Mouse (Mus musculus): ENCODE data around the gene Spag9. TPM values are rescaled to one million over a fixed set of nuclear protein-coding genes. Genes with fewer than 3 reads are reported as not detected.

Spag9 gene
- polyA plus RNA-seq, 1 experiment from 2014 or later = 87.4 TPM

GRCm38 (mm10) chr11:93965391-93965790 is 30.5 kb upstream of the Spag9 start:
- Histone ChIP-seq H3K27me3 (replicated peaks; ENCODE audit: insufficient read depth, low read length) (no peaks in the 10 kb centered on the region), H3K4me2 (replicated peaks; ENCODE audit: low read depth, low read length) (no peak overlapping the region), H3K27ac (ENCODE audit: low read length) (no peak overlapping the region), H3K4me1 (ENCODE audit: insufficient read depth, low read depth, low read length) (no peaks in the 10 kb centered on the region), H3K4me3 (ENCODE audit: low read depth, low read length) (no peak overlapping the region), H3K9ac (replicated peaks; ENCODE audit: low read depth) (no peak overlapping the region), H3K36me3 (ENCODE audit: insufficient read depth, low read length) (no peaks in the 10 kb centered on the region; the same call in 1 of the 2 replicates), H3K9me3 (ENCODE audit: low read length) (no peaks in the 10 kb centered on the region)
- TF ChIP-seq EP300 (IDR thresholded peaks at IDR 0.05) = no peak
- TF ChIP-seq CTCF (IDR thresholded peaks at IDR 0.05) = no peak
- ATAC-seq (no peak), DNase-seq (ENCODE audit: low spot score) (no peak)
- 91% methylated on average over 6 of the region's 6 CpGs for WGBS

GRCm38 (mm10) chr11:93967381-93967780 is 28.5 kb upstream of the Spag9 start:
- 2% methylated on average over 11 of the region's 11 CpGs for WGBS
- TF ChIP-seq CTCF (IDR thresholded peaks at IDR 0.05) = no peak
- TF ChIP-seq EP300 (IDR thresholded peaks at IDR 0.05) = no peak

GRCm38 (mm10) chr11:93968005-93968847 is 27.7 kb upstream of the Spag9 start, which contains the start of the genes Gm20390 and Nme1:
Gene Gm20390 (minus strand): TSS chr11:93968293.
Gene Nme1 (minus strand): TSS chr11:93968521.
- ATAC-seq = peak; percentile 98
- Histone ChIP-seq H3K9me3 (ENCODE audit: low read length) (no peaks in the 10 kb centered on the region), H3K4me2 (replicated peaks; ENCODE audit: low read depth, low read length) (peak within 1 kb of the TSS; percentile 82)

More at GRCm38 (mm10) chr11:93967381-93967780, 28.5 kb upstream of the Spag9 start:
- no peaks in the 10 kb centered on the region for H3K27me3 ChIP-seq (replicated peaks; ENCODE audit: insufficient read depth, low read length)
- peak overlapping the region; percentile 82 for H3K4me2 ChIP-seq (replicated peaks; ENCODE audit: low read depth, low read length)
- H3K36me3 ChIP-seq (ENCODE audit: insufficient read depth, low read length) = no peaks in the 10 kb centered on the region
- 0 out of 2 replicates have a peak overlapping the region, but pooled peaks have one; percentile 73 for H3K27ac ChIP-seq (ENCODE audit: low read length)
- H3K9me3 ChIP-seq (ENCODE audit: low read length) = no peaks in the 10 kb centered on the region
- ATAC-seq = no peak
- H3K9ac ChIP-seq (replicated peaks; ENCODE audit: low read depth) = peak overlapping the region; percentile 54; the same call in 1 of the 2 replicates
- no peaks in the 10 kb centered on the region for H3K4me1 ChIP-seq (ENCODE audit: insufficient read depth, low read depth, low read length)
- DNase-seq (ENCODE audit: low spot score) = no peak
- peak overlapping the region; percentile 70 for H3K4me3 ChIP-seq (ENCODE audit: low read depth, low read length)

GRCm38 (mm10) chr11:93968848-93969128 is 27.1 kb upstream of the Spag9 start:
- Histone ChIP-seq H3K36me3 (ENCODE audit: insufficient read depth, low read length) (no peaks in the 10 kb centered on the region), H3K9me3 (ENCODE audit: low read length) (no peaks in the 10 kb centered on the region), H3K4me1 (ENCODE audit: insufficient read depth, low read depth, low read length) (no peaks in the 10 kb centered on the region), H3K9ac (replicated peaks; ENCODE audit: low read depth) (no peak overlapping the region), H3K4me3 (ENCODE audit: low read depth, low read length) (no peak overlapping the region), H3K4me2 (replicated peaks; ENCODE audit: low read depth, low read length) (peak overlapping the region; percentile 37), H3K27ac (ENCODE audit: low read length) (peak overlapping the region; percentile 34; the same call in 1 of the 2 replicates), H3K27me3 (replicated peaks; ENCODE audit: insufficient read depth, low read length) (no peaks in the 10 kb centered on the region)
- 33% methylated on average over 6 of the region's 6 CpGs for WGBS
- TF ChIP-seq EP300 (IDR thresholded peaks at IDR 0.05) = no peak
- no peak for TF ChIP-seq CTCF (IDR thresholded peaks at IDR 0.05)
- DNase-seq (ENCODE audit: low spot score) (no peak), ATAC-seq (no peak)

More at GRCm38 (mm10) chr11:93968005-93968847, 27.7 kb upstream of the Spag9 start, which contains the start of the genes Gm20390 and Nme1:
- peak; percentile 94 for TF ChIP-seq CTCF (IDR thresholded peaks at IDR 0.05)
- TF ChIP-seq EP300 (IDR thresholded peaks at IDR 0.05) = peak; percentile 94
- WGBS = under 1% methylated on average over 40 of the region's 40 CpGs
- H3K4me3 ChIP-seq (ENCODE audit: low read depth, low read length) = peak within 1 kb of the TSS; percentile 70
- H3K27me3 ChIP-seq (replicated peaks; ENCODE audit: insufficient read depth, low read length) = no peaks in the 10 kb centered on the region
- peak; percentile 99 for DNase-seq (ENCODE audit: low spot score)
- H3K27ac ChIP-seq (ENCODE audit: low read length) = peak within 1 kb of the TSS; percentile 73
- H3K36me3 ChIP-seq (ENCODE audit: insufficient read depth, low read length) = no peaks in the 10 kb centered on the region
- H3K4me1 ChIP-seq (ENCODE audit: insufficient read depth, low read depth, low read length) = no peaks in the 10 kb centered on the region
- peak within 1 kb of the TSS; percentile 54 for H3K9ac ChIP-seq (replicated peaks; ENCODE audit: low read depth)

GRCm38 (mm10) chr11:93969171-93969570 is 26.7 kb upstream of the Spag9 start:
- Histone ChIP-seq H3K27ac (ENCODE audit: low read length) (no peak overlapping the region), H3K4me2 (replicated peaks; ENCODE audit: low read depth, low read length) (no peak overlapping the region)
- WGBS = 91% methylated on average over 6 of the region's 6 CpGs

GRCm38 (mm10) chr11:93969799-93970198 is 26.1 kb upstream of the Spag9 start:
- Histone ChIP-seq H3K36me3 (ENCODE audit: insufficient read depth, low read length) (no peaks in the 10 kb centered on the region), H3K4me3 (ENCODE audit: low read depth, low read length) (no peak overlapping the region), H3K4me2 (replicated peaks; ENCODE audit: low read depth, low read length) (no peak overlapping the region), H3K27me3 (replicated peaks; ENCODE audit: insufficient read depth, low read length) (no peaks in the 10 kb centered on the region), H3K9ac (replicated peaks; ENCODE audit: low read depth) (no peak overlapping the region), H3K9me3 (ENCODE audit: low read length) (no peaks in the 10 kb centered on the region), H3K4me1 (ENCODE audit: insufficient read depth, low read depth, low read length) (no peaks in the 10 kb centered on the region), H3K27ac (ENCODE audit: low read length) (no peak overlapping the region)
- ATAC-seq (no peak), DNase-seq (ENCODE audit: low spot score) (no peak)
- WGBS = 68% methylated on average over 1 of the region's 1 CpGs
- TF ChIP-seq EP300 (IDR thresholded peaks at IDR 0.05) (no peak), CTCF (IDR thresholded peaks at IDR 0.05) (no peak)

More at GRCm38 (mm10) chr11:93969171-93969570, 26.7 kb upstream of the Spag9 start:
- DNase-seq (ENCODE audit: low spot score) (no peak), ATAC-seq (no peak)
- H3K36me3 ChIP-seq (ENCODE audit: insufficient read depth, low read length) = no peaks in the 10 kb centered on the region
- no peaks in the 10 kb centered on the region for H3K4me1 ChIP-seq (ENCODE audit: insufficient read depth, low read depth, low read length)
- no peaks in the 10 kb centered on the region for H3K9me3 ChIP-seq (ENCODE audit: low read length)
- H3K27me3 ChIP-seq (replicated peaks; ENCODE audit: insufficient read depth, low read length) = no peaks in the 10 kb centered on the region
- TF ChIP-seq CTCF (IDR thresholded peaks at IDR 0.05) = no peak
- TF ChIP-seq EP300 (IDR thresholded peaks at IDR 0.05) = no peak
- H3K9ac ChIP-seq (replicated peaks; ENCODE audit: low read depth) = no peak overlapping the region
- H3K4me3 ChIP-seq (ENCODE audit: low read depth, low read length) = no peak overlapping the region
